Mouse (Mus musculus): Measurements from ENCODE around the gene Nit2. TPM values are rescaled to one million over a fixed set of nuclear protein-coding genes. Genes with fewer than 3 reads are reported as not detected.
A peak's percentile ranks its signal among the peaks of the same experiment; 100 is the strongest.

Gene Nit2
- polyA plus RNA-seq, 1 experiment from 2014 or later: 46.3 TPM

DNA sequence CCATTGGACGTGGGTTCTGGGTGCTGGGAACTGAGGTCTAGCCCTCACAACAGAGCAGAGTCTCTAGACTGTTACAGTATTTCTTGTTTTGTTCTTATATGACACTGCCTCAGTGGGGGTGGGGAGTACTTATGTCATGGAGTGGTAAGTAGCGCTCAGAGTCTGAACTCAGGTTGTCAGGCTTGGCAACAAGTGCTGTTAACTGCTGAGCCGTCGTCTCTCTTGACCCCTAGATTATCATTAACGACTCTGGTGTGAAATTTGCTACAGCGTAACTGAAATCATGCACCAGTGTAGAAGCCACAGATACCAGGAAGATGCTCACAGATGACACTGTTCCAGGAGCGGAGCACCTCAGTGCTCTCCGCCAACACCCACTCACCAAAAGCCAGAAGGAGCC, 4.0 kb upstream of the Nit2 start:
- Histone ChIP-seq H3K9ac (ENCODE audit: low read depth, low read length) (no peak overlapping the region), H3K4me2 (no peak overlapping the region), H3K4me3 (ENCODE audit: low read depth, low read length) (no peak overlapping the region), H3K27ac (ENCODE audit: low read depth, low read length) (no peak overlapping the region), H3K27me3 (ENCODE audit: control insufficient read depth, insufficient read depth, low read length) (no peaks in the 10 kb centered on the region), H3K4me1 (ENCODE audit: control insufficient read depth, insufficient read depth, low read length) (no peaks in the 10 kb centered on the region), H3K9me3 (replicated peaks; ENCODE audit: control insufficient read depth, low read length) (no peaks in the 10 kb centered on the region), H3K36me3 (ENCODE audit: control insufficient read depth, insufficient read depth, low read length) (0 out of 2 replicates have a peak, but pooled peaks cover 1% of the 10 kb centered on the region)
- no peak for ATAC-seq (replicated peaks; ENCODE audit: insufficient number of reproducible peaks, low FRiP score, low TSS enrichment)
- 87% methylated on average over 8 of the region's 8 CpGs for WGBS (ENCODE audit: insufficient replicate concordance)

DNA sequence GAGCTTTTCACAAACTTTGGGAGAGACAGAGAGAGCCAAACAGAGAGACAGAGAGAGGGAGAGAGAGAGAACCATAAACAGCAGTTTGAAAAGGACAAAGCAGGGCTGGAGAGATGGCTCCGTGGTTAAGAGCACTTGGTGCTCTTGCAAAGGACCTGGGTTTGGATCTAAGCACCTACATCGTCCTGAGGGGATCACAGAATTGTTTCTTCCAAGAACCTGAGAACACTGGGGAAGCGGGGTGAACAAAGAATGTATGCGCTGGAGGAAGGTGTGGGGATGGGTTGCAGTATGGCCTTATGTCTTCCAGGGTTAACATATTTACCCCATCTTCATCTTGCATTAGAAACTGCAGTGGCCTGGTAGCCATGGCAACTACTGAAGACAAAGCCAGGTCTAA, 1.1 kb upstream of the Nit2 start:
- Histone ChIP-seq H3K4me2 (no peak overlapping the region), H3K9ac (ENCODE audit: low read depth, low read length) (no peak overlapping the region), H3K36me3 (ENCODE audit: control insufficient read depth, insufficient read depth, low read length) (0 out of 2 replicates have a peak, but pooled peaks cover 2% of the 10 kb centered on the region), H3K27me3 (ENCODE audit: control insufficient read depth, insufficient read depth, low read length) (no peaks in the 10 kb centered on the region), H3K9me3 (replicated peaks; ENCODE audit: control insufficient read depth, low read length) (no peaks in the 10 kb centered on the region), H3K4me1 (ENCODE audit: control insufficient read depth, insufficient read depth, low read length) (no peaks in the 10 kb centered on the region), H3K27ac (ENCODE audit: low read depth, low read length) (no peak overlapping the region), H3K4me3 (ENCODE audit: low read depth, low read length) (no peak overlapping the region)
- no peak for ATAC-seq (replicated peaks; ENCODE audit: insufficient number of reproducible peaks, low FRiP score, low TSS enrichment)
- WGBS (ENCODE audit: insufficient replicate concordance): 77% methylated on average over 4 of the region's 4 CpGs

DNA sequence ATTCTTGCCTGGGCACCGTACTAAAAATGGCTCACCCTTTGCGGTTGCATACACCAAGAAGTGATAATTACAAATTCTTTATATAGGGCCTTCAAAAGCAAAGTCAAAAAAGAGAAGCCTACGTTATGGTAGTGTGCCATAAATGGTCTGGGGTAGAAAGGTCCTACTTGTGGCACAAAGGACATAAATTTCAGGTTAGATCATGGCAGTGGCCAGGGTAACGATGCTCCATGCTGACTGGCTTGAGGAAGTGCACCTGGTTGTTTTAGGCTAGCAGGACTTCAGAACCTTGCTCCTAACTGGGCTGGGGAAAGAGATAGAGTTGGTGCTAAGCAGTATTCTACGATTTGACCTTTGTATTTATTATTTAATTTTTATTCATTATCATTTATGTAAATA, 372 bp upstream of the Nit2 start:
- H3K9ac ChIP-seq (ENCODE audit: low read depth, low read length): peak overlapping the region; percentile 90; the same call in 1 of the 2 replicates
- H3K27ac ChIP-seq (ENCODE audit: low read depth, low read length): no peak overlapping the region
- H3K27me3 ChIP-seq (ENCODE audit: control insufficient read depth, insufficient read depth, low read length): no peaks in the 10 kb centered on the region
- H3K4me2 ChIP-seq: peak overlapping the region; percentile 85
- WGBS (ENCODE audit: insufficient replicate concordance): 30% methylated on average over 5 of the region's 5 CpGs
- no peaks in the 10 kb centered on the region for H3K4me1 ChIP-seq (ENCODE audit: control insufficient read depth, insufficient read depth, low read length)
- peak overlapping the region; percentile 79 for H3K4me3 ChIP-seq (ENCODE audit: low read depth, low read length)
- no peaks in the 10 kb centered on the region for H3K9me3 ChIP-seq (replicated peaks; ENCODE audit: control insufficient read depth, low read length)
- peaks cover 2% of the 10 kb centered on the region; the same call in 1 of the 2 replicates for H3K36me3 ChIP-seq (ENCODE audit: control insufficient read depth, insufficient read depth, low read length)
- peak; percentile 31 for ATAC-seq (replicated peaks; ENCODE audit: insufficient number of reproducible peaks, low FRiP score, low TSS enrichment)

DNA sequence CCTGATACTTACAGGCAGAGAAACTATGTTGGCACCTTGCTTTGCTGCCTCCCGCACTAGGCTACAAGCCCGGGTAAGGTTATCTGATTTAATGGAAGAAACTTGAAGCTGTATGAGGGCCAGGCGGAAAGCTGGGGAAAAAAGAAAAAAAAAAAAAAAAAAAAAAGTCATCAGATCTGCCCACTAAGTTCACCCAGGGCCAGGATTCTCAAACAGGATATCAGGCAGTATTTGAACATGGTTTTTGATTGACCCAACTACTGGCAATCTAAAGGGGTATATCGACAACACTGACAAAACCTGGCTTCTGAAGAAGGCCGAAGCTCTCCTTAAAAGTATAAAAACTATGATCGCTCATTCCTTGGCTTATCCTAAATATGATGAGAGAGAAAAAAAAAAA, 1.1 kb downstream of the Nit2 start:
- no peak for ATAC-seq (replicated peaks; ENCODE audit: insufficient number of reproducible peaks, low FRiP score, low TSS enrichment)
- H3K4me3 ChIP-seq (ENCODE audit: low read depth, low read length): peak overlapping the region; percentile 79
- H3K9ac ChIP-seq (ENCODE audit: low read depth, low read length): no peak overlapping the region
- H3K27me3 ChIP-seq (ENCODE audit: control insufficient read depth, insufficient read depth, low read length): no peaks in the 10 kb centered on the region
- H3K36me3 ChIP-seq (ENCODE audit: control insufficient read depth, insufficient read depth, low read length): peaks cover 2% of the 10 kb centered on the region; the same call in 1 of the 2 replicates
- H3K4me2 ChIP-seq: peak overlapping the region; percentile 85
- no peaks in the 10 kb centered on the region for H3K9me3 ChIP-seq (replicated peaks; ENCODE audit: control insufficient read depth, low read length)
- H3K27ac ChIP-seq (ENCODE audit: low read depth, low read length): peak overlapping the region; percentile 92
- 79% methylated on average over 6 of the region's 6 CpGs for WGBS (ENCODE audit: insufficient replicate concordance)
- no peaks in the 10 kb centered on the region for H3K4me1 ChIP-seq (ENCODE audit: control insufficient read depth, insufficient read depth, low read length)

DNA sequence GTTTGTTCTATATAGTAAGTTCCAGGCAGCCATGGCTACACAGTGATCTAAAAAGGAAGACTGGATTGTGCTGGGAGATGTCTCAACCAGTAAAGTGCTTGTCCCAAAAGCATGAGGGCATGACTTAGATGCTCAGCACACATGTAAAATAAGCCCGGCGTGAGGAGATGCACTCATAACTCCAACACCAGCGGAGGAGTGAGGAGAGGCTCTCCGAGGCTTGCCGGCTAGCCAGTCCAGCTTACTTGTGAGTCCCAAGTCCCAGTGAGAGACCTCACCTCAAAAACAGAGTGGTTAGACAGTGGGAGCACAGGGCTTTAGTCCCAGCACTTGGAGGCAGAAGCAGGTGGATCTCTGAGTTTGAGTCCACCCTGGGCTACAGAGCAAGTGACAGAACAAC, 2.0 kb downstream of the Nit2 start:
- Histone ChIP-seq H3K27ac (ENCODE audit: low read depth, low read length) (no peak overlapping the region), H3K4me3 (ENCODE audit: low read depth, low read length) (no peak overlapping the region), H3K4me2 (no peak overlapping the region), H3K9me3 (replicated peaks; ENCODE audit: control insufficient read depth, low read length) (no peaks in the 10 kb centered on the region), H3K27me3 (ENCODE audit: control insufficient read depth, insufficient read depth, low read length) (no peaks in the 10 kb centered on the region), H3K36me3 (ENCODE audit: control insufficient read depth, insufficient read depth, low read length) (peaks cover 2% of the 10 kb centered on the region; the same call in 1 of the 2 replicates), H3K4me1 (ENCODE audit: control insufficient read depth, insufficient read depth, low read length) (no peaks in the 10 kb centered on the region), H3K9ac (ENCODE audit: low read depth, low read length) (no peak overlapping the region)
- WGBS (ENCODE audit: insufficient replicate concordance): 93% methylated on average over 5 of the region's 5 CpGs
- ATAC-seq (replicated peaks; ENCODE audit: insufficient number of reproducible peaks, low FRiP score, low TSS enrichment): no peak

DNA sequence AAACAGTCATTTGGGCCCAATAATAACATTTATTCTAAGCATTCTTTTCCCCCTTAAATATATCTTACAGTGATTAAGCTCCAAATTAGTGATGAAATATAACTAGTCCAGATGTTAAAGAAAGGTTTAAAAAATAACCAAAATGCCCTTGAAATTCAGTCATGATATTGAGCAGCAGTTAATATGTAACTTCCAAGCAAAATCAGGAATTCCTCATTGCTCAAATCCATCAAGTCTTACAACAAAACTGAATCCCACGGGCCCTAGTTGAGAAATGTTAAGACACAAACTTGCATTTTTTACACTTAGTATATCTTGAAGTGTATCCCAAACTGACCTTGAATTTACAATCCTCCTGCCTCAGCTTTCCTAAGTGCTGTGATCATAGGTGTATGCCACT, 3.4 kb downstream of the Nit2 start:
- H3K27me3 ChIP-seq (ENCODE audit: control insufficient read depth, insufficient read depth, low read length): no peaks in the 10 kb centered on the region
- H3K4me3 ChIP-seq (ENCODE audit: low read depth, low read length): no peak overlapping the region
- ATAC-seq (replicated peaks; ENCODE audit: insufficient number of reproducible peaks, low FRiP score, low TSS enrichment): no peak
- peaks cover 6% of the 10 kb centered on the region; the same call in 1 of the 2 replicates for H3K36me3 ChIP-seq (ENCODE audit: control insufficient read depth, insufficient read depth, low read length)
- H3K4me1 ChIP-seq (ENCODE audit: control insufficient read depth, insufficient read depth, low read length): no peaks in the 10 kb centered on the region
- H3K9ac ChIP-seq (ENCODE audit: low read depth, low read length): no peak overlapping the region
- WGBS (ENCODE audit: insufficient replicate concordance): 88% methylated on average over 1 of the region's 1 CpGs
- H3K27ac ChIP-seq (ENCODE audit: low read depth, low read length): no peak overlapping the region
- H3K4me2 ChIP-seq: no peak overlapping the region
- no peaks in the 10 kb centered on the region for H3K9me3 ChIP-seq (replicated peaks; ENCODE audit: control insufficient read depth, low read length)

DNA sequence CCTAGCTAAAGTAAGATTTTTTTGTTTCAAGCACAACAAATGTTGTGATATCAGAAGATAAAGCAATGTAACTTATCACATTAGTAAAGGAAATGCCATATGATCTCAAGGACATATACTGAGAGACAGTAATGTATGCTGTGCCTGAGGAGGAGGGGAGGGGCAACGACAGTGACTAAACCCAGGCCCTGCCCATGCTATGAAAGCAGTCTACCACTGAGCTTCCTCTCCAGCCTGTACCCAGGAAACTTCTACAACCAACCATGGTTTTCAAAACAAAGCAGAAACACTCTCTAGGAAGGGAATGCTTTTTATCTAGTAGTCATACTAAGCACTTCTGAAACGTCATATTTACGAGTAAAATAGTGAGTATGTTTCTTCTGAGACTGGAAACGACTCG, 4.3 kb downstream of the Nit2 start:
- Histone ChIP-seq H3K27ac (ENCODE audit: low read depth, low read length) (no peak overlapping the region), H3K4me3 (ENCODE audit: low read depth, low read length) (no peak overlapping the region), H3K9me3 (replicated peaks; ENCODE audit: control insufficient read depth, low read length) (no peaks in the 10 kb centered on the region), H3K9ac (ENCODE audit: low read depth, low read length) (no peak overlapping the region), H3K27me3 (ENCODE audit: control insufficient read depth, insufficient read depth, low read length) (no peaks in the 10 kb centered on the region), H3K36me3 (ENCODE audit: control insufficient read depth, insufficient read depth, low read length) (peaks cover 6% of the 10 kb centered on the region; the same call in 1 of the 2 replicates), H3K4me1 (ENCODE audit: control insufficient read depth, insufficient read depth, low read length) (no peaks in the 10 kb centered on the region), H3K4me2 (no peak overlapping the region)
- 84% methylated on average over 5 of the region's 5 CpGs for WGBS (ENCODE audit: insufficient replicate concordance)
- no peak for ATAC-seq (replicated peaks; ENCODE audit: insufficient number of reproducible peaks, low FRiP score, low TSS enrichment)

DNA sequence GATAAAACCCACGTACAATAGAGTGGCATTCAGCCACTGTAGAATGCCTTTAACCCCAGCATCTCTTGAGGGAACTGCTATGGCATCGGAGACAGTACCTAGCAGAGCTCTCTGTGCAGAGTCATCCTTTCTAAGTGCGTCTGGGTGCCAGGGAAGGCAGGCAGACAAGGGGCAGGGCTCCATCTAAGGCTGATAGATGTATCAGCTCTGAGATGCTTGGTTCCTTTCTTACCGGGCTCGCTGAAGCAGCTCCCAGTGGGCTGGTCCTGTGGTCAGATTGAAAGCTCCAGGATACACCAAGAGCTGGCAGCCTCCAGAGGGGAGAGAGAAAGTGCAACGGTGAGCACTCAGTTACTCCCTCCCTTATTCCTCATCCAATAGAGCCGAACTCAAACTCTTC, 7.3 kb downstream of the Nit2 start:
- H3K9me3 ChIP-seq (replicated peaks; ENCODE audit: control insufficient read depth, low read length): no peaks in the 10 kb centered on the region
- no peaks in the 10 kb centered on the region for H3K27me3 ChIP-seq (ENCODE audit: control insufficient read depth, insufficient read depth, low read length)
- 63% methylated on average over 7 of the region's 7 CpGs for WGBS (ENCODE audit: insufficient replicate concordance)
- no peak overlapping the region for H3K4me2 ChIP-seq
- H3K27ac ChIP-seq (ENCODE audit: low read depth, low read length): no peak overlapping the region
- no peaks in the 10 kb centered on the region for H3K4me1 ChIP-seq (ENCODE audit: control insufficient read depth, insufficient read depth, low read length)
- H3K4me3 ChIP-seq (ENCODE audit: low read depth, low read length): no peak overlapping the region
- no peak overlapping the region for H3K9ac ChIP-seq (ENCODE audit: low read depth, low read length)
- ATAC-seq (replicated peaks; ENCODE audit: insufficient number of reproducible peaks, low FRiP score, low TSS enrichment): no peak
- H3K36me3 ChIP-seq (ENCODE audit: control insufficient read depth, insufficient read depth, low read length): peaks cover 15% of the 10 kb centered on the region

DNA sequence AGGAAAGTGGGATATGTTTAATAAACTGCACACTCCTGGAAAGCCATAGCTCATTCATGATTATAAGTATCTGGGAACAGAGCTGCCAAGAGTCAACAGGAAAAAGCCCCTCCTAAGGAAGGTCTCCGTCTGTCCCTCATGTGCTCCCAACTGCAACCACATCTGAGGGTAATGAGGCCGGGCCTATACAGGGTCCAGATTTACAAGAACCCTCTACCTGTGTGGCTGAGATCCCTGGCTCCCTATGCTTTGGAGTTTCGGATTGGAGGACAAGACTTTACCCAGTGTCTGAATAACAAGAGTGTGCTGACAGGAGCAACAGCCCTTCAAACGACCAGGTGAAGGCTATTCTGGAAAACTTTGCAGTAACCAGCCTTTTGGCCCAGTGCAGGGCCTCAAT, 9.4 kb downstream of the Nit2 start:
- no peaks in the 10 kb centered on the region for H3K9me3 ChIP-seq (replicated peaks; ENCODE audit: control insufficient read depth, low read length)
- ATAC-seq (replicated peaks; ENCODE audit: insufficient number of reproducible peaks, low FRiP score, low TSS enrichment): no peak
- peaks cover 19% of the 10 kb centered on the region for H3K36me3 ChIP-seq (ENCODE audit: control insufficient read depth, insufficient read depth, low read length)
- 70% methylated on average over 4 of the region's 4 CpGs for WGBS (ENCODE audit: insufficient replicate concordance)
- no peaks in the 10 kb centered on the region for H3K27me3 ChIP-seq (ENCODE audit: control insufficient read depth, insufficient read depth, low read length)
- no peak overlapping the region for H3K27ac ChIP-seq (ENCODE audit: low read depth, low read length)
- no peak overlapping the region for H3K4me3 ChIP-seq (ENCODE audit: low read depth, low read length)
- no peak overlapping the region for H3K4me2 ChIP-seq
- no peak overlapping the region for H3K9ac ChIP-seq (ENCODE audit: low read depth, low read length)
- H3K4me1 ChIP-seq (ENCODE audit: control insufficient read depth, insufficient read depth, low read length): no peaks in the 10 kb centered on the region

Data from heart, embryonic 11.5 days (tissue).